Mouse (Mus musculus): ENCODE measurements around the gene Syndig1.

DNA sequence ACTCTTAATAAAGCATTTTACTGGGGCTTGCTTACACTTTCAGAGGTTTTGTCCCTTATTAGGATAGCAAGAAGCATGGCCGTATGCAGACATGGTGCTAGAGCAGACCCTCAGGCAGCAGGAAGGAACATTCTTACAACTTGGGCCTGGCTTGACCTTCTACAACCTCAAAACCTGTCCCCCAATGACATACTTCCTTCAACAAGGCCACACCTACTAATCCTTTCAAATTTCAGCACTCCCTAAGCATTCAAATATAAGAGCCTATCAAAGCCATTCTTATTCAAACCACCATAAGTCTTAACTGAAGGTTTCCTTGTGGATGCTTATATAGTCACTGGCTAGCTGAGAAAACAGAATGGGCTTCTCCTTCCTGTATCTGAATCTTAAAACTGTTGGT is 6.1 kb downstream of the Syndig1 start:
- TF ChIP-seq POLR2A (IDR thresholded peaks at IDR 0.05; ENCODE audit: control insufficient read depth, low read depth, low read length) (no peak), CTCF (IDR thresholded peaks at IDR 0.05; ENCODE audit: control insufficient read depth, insufficient read depth, insufficient replicate concordance, low read depth, low read length) (no peak)

Measured in testis, adult 2 months (tissue).